Mouse (Mus musculus): ENCODE measurements around the gene Tcf12.

Gene Tcf12

DNA sequence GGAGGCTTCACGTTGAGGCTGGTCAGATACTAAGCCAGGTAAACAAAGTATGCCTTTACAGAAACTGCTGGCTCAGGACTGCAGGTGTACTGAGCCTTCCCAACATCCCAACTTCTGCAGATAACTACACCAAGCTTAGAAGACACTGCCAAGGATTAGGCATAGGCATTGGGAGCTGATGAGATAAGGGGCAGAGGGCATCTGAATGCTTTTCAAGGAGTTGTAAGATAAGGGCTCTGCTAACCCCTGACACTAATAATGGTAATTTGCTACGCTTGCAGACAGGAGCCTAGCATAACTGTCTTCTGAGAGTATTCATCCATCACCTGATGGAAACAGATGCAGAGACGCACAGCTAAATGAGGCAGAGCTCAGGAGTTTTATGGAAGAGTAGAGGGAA is 257.8 kb downstream of the Tcf12 start:
- Histone ChIP-seq H3K27me3 (ENCODE audit: insufficient read depth, low read length) (no peaks in the 10 kb centered on the region), H3K4me1 (replicated peaks; ENCODE audit: low read depth, low read length) (no peaks in the 10 kb centered on the region), H3K9me3 (ENCODE audit: low read length) (no peaks in the 10 kb centered on the region), H3K36me3 (ENCODE audit: insufficient read depth, low read length) (peaks cover 16% of the 10 kb centered on the region), H3K4me3 (replicated peaks; ENCODE audit: low read length) (no peak overlapping the region)
- TF ChIP-seq CTCF (conservative IDR thresholded peaks at IDR 0.05; ENCODE audit: low read length) (no peak), POU5F1 (IDR thresholded peaks at IDR 0.05; ENCODE audit: borderline replicate concordance, low read length) (no peak), NANOG (IDR thresholded peaks at IDR 0.05; ENCODE audit: borderline replicate concordance, low read length) (no peak)

DNA sequence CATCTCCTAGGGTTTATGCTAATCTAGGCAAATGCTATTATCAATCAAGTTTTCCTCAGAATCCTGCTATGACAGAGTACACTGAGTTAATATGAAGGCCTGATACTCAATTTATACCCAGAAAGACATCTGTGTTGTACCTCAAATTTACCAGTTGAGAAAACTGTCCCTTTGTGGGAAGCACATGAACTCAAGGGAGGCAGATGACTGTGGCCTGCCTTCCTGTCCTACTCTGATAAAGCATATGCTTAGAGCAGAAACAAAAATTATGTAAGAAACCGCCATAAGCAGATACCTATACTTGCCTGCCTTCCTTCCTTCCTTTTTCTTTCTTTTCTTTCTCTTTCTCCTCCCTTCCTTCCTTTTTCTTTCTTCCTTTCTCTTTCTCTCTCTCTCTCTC is 261.4 kb downstream of the Tcf12 start:
- H3K4me1 ChIP-seq (replicated peaks; ENCODE audit: low read depth, low read length) = no peaks in the 10 kb centered on the region
- peaks cover 11% of the 10 kb centered on the region for H3K36me3 ChIP-seq (ENCODE audit: insufficient read depth, low read length)
- H3K27me3 ChIP-seq (ENCODE audit: insufficient read depth, low read length) = no peaks in the 10 kb centered on the region
- H3K4me3 ChIP-seq (replicated peaks; ENCODE audit: low read length) = no peak overlapping the region
- TF ChIP-seq NANOG (IDR thresholded peaks at IDR 0.05; ENCODE audit: borderline replicate concordance, low read length) (no peak), CTCF (conservative IDR thresholded peaks at IDR 0.05; ENCODE audit: low read length) (no peak), POU5F1 (IDR thresholded peaks at IDR 0.05; ENCODE audit: borderline replicate concordance, low read length) (no peak)
- H3K9me3 ChIP-seq (ENCODE audit: low read length) = no peaks in the 10 kb centered on the region

GRCm38 (mm10) chr9:71848392-71848791 is 263.3 kb downstream of the Tcf12 start:
- Histone ChIP-seq H3K9me3 (ENCODE audit: low read length) (no peaks in the 10 kb centered on the region), H3K4me3 (replicated peaks; ENCODE audit: low read length) (no peak overlapping the region)

DNA sequence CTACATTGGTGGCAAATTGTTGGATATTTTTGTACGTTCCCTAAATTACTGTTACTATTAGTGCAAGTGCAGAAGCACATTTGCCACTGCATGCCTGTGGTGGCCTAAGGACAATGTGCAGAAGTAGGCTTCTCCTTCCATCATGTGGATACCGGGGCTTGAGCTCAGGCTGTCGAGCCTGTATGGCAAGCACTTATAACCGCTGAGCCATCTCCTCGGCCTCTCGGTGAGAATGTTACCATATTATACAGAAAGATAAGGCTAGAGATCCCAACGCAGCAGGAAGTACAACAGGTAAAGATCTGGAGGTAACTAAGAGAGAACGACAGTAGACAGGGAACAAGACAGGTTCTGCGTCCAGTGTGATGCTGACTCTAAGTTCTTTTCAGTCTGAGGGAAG is 263.8 kb downstream of the Tcf12 start:
- Histone ChIP-seq H3K4me1 (replicated peaks; ENCODE audit: low read depth, low read length) (no peaks in the 10 kb centered on the region), H3K9me3 (ENCODE audit: low read length) (no peaks in the 10 kb centered on the region), H3K27me3 (ENCODE audit: insufficient read depth, low read length) (no peaks in the 10 kb centered on the region), H3K4me3 (replicated peaks; ENCODE audit: low read length) (no peak overlapping the region), H3K36me3 (ENCODE audit: insufficient read depth, low read length) (peaks cover 16% of the 10 kb centered on the region)
- no peak for TF ChIP-seq NANOG (IDR thresholded peaks at IDR 0.05; ENCODE audit: borderline replicate concordance, low read length)
- TF ChIP-seq POU5F1 (IDR thresholded peaks at IDR 0.05; ENCODE audit: borderline replicate concordance, low read length) = no peak
- no peak for TF ChIP-seq CTCF (conservative IDR thresholded peaks at IDR 0.05; ENCODE audit: low read length)

More at GRCm38 (mm10) chr9:71848392-71848791, 263.3 kb downstream of the Tcf12 start:
- Histone ChIP-seq H3K36me3 (ENCODE audit: insufficient read depth, low read length) (peaks cover 16% of the 10 kb centered on the region), H3K4me1 (replicated peaks; ENCODE audit: low read depth, low read length) (no peaks in the 10 kb centered on the region), H3K27me3 (ENCODE audit: insufficient read depth, low read length) (no peaks in the 10 kb centered on the region)
- TF ChIP-seq CTCF (conservative IDR thresholded peaks at IDR 0.05; ENCODE audit: low read length) (no peak), POU5F1 (IDR thresholded peaks at IDR 0.05; ENCODE audit: borderline replicate concordance, low read length) (no peak), NANOG (IDR thresholded peaks at IDR 0.05; ENCODE audit: borderline replicate concordance, low read length) (no peak)

- no peak for TF ChIP-seq NANOG (IDR thresholded peaks at IDR 0.05; ENCODE audit: borderline replicate concordance, low read length)
- no peak for TF ChIP-seq POU5F1 (IDR thresholded peaks at IDR 0.05; ENCODE audit: borderline replicate concordance, low read length)
- Histone ChIP-seq H3K9me3 (ENCODE audit: low read length) (no peaks in the 10 kb centered on the region), H3K27me3 (ENCODE audit: insufficient read depth, low read length) (no peaks in the 10 kb centered on the region), H3K4me3 (replicated peaks; ENCODE audit: low read length) (no peak overlapping the region), H3K36me3 (ENCODE audit: insufficient read depth, low read length) (peaks cover 20% of the 10 kb centered on the region), H3K4me1 (replicated peaks; ENCODE audit: low read depth, low read length) (no peaks in the 10 kb centered on the region)
Measured at GRCm38 (mm10) chr9:71841850-71842249, 269.8 kb downstream of the Tcf12 start.

DNA sequence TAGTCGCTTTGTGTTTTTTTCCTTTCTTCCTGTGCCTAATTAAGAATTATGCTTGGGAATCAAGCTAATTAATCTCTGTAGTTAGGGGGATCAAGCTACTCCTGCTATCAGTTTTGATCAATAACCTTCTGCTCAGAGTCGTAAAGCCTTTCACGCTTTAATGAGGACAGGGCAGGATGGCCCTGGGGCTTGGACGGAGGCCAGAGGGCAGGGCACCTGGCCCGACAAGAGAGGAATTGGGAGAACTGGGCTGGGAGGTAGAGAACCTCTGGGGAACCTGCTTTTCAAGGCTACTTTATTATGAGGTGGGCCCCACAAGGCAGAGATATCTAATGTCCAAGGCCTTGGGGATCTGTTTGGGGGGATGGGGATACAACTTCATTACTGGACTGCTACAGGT is 274.3 kb downstream of the Tcf12 start:
- no peaks in the 10 kb centered on the region for H3K9me3 ChIP-seq (ENCODE audit: low read length)
- peaks cover 5% of the 10 kb centered on the region; the same call in 1 of the 2 replicates for H3K36me3 ChIP-seq (ENCODE audit: insufficient read depth, low read length)
- peaks cover 8% of the 10 kb centered on the region for H3K27me3 ChIP-seq (ENCODE audit: insufficient read depth, low read length)
- no peak for TF ChIP-seq CTCF (conservative IDR thresholded peaks at IDR 0.05; ENCODE audit: low read length)
- TF ChIP-seq POU5F1 (IDR thresholded peaks at IDR 0.05; ENCODE audit: borderline replicate concordance, low read length) = no peak
- TF ChIP-seq NANOG (IDR thresholded peaks at IDR 0.05; ENCODE audit: borderline replicate concordance, low read length) = no peak
- peaks cover 5% of the 10 kb centered on the region; the same call in 1 of the 2 replicates for H3K4me1 ChIP-seq (replicated peaks; ENCODE audit: low read depth, low read length)
- H3K4me3 ChIP-seq (replicated peaks; ENCODE audit: low read length) = no peak overlapping the region

DNA sequence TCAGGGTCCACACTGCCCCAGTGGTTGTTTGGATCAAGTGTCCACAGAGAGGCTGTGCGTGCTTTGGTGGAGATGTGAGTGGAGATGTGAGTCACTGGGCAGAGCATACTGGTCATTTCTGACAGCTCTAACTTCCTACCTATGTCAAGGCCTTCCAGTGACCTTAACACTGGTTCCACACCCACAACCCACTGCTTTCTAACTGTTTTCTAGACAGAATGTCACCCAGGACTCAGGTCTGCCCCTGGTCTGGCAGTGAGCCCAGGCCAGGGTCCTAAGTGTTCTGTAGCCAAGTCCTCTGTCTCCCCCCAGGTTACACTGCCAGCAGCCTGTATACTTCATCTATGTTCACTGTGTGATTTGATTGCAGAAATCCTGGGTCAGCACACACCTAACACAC is 275.3 kb downstream of the Tcf12 start:
- peaks cover 9% of the 10 kb centered on the region for H3K4me1 ChIP-seq (replicated peaks; ENCODE audit: low read depth, low read length)
- TF ChIP-seq CTCF (conservative IDR thresholded peaks at IDR 0.05; ENCODE audit: low read length) (no peak), NANOG (IDR thresholded peaks at IDR 0.05; ENCODE audit: borderline replicate concordance, low read length) (no peak), POU5F1 (IDR thresholded peaks at IDR 0.05; ENCODE audit: borderline replicate concordance, low read length) (no peak)
- no peaks in the 10 kb centered on the region for H3K36me3 ChIP-seq (ENCODE audit: insufficient read depth, low read length)

GRCm38 (mm10) chr9:71835203-71835815 is 276.4 kb downstream of the Tcf12 start:
- Histone ChIP-seq H3K9me3 (ENCODE audit: low read length) (no peaks in the 10 kb centered on the region), H3K4me3 (replicated peaks; ENCODE audit: low read length) (no peak overlapping the region), H3K4me1 (replicated peaks; ENCODE audit: low read depth, low read length) (peaks cover 9% of the 10 kb centered on the region), H3K36me3 (ENCODE audit: insufficient read depth, low read length) (no peaks in the 10 kb centered on the region), H3K27me3 (ENCODE audit: insufficient read depth, low read length) (peaks cover 15% of the 10 kb centered on the region)
- TF ChIP-seq CTCF (conservative IDR thresholded peaks at IDR 0.05; ENCODE audit: low read length) (no peak), POU5F1 (IDR thresholded peaks at IDR 0.05; ENCODE audit: borderline replicate concordance, low read length) (no peak), NANOG (IDR thresholded peaks at IDR 0.05; ENCODE audit: borderline replicate concordance, low read length) (no peak)

More for the DNA sequence above, 275.3 kb downstream of the Tcf12 start:
- Histone ChIP-seq H3K4me3 (replicated peaks; ENCODE audit: low read length) (no peak overlapping the region), H3K9me3 (ENCODE audit: low read length) (no peaks in the 10 kb centered on the region), H3K27me3 (ENCODE audit: insufficient read depth, low read length) (peaks cover 13% of the 10 kb centered on the region)

DNA sequence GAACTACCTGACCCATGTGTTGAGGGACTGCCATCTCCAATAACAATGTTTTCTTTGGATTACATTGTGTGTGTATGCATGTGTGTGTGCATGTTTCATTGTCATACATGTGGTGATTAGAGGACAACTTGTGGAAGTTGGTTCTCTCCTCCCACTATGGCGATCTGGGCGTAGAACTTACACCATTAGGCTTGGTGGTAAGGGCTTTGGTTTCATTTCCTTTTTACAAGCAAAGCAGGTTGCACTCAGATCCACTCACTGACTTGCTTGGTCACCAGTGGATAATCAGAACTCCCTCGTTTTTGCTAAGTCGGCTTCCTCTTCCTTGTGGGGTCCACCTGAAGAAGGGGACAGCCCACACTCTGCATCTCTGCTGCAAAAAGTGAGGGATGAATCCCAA is 277.0 kb downstream of the Tcf12 start:
- Histone ChIP-seq H3K4me3 (replicated peaks; ENCODE audit: low read length) (no peak overlapping the region), H3K27me3 (ENCODE audit: insufficient read depth, low read length) (peaks cover 18% of the 10 kb centered on the region), H3K9me3 (ENCODE audit: low read length) (no peaks in the 10 kb centered on the region), H3K36me3 (ENCODE audit: insufficient read depth, low read length) (no peaks in the 10 kb centered on the region), H3K4me1 (replicated peaks; ENCODE audit: low read depth, low read length) (peaks cover 9% of the 10 kb centered on the region)
- no peak for TF ChIP-seq POU5F1 (IDR thresholded peaks at IDR 0.05; ENCODE audit: borderline replicate concordance, low read length)
- TF ChIP-seq NANOG (IDR thresholded peaks at IDR 0.05; ENCODE audit: borderline replicate concordance, low read length) = no peak
- no peak for TF ChIP-seq CTCF (conservative IDR thresholded peaks at IDR 0.05; ENCODE audit: low read length)

Data from E14TG2a.4 (cell line).